Mouse (Mus musculus) adrenal gland, postnatal 10 days (tissue): ENCODE results near the gene Olfr551. TPM values are rescaled to one million over a fixed set of nuclear protein-coding genes. Genes with fewer than 3 reads are reported as not detected.
A peak's percentile ranks its signal among the peaks of the same experiment; 100 is the strongest.
"Not testable (repeated sequence)": the region's sequence is repeated elsewhere in the genome, so short reads cannot be mapped to it uniquely, and the experiment has no call there.

ENCODE experiments used
- DNase-seq: peaks from one replicate; pipeline ENCODE4 v3.0.0; 2021; ENCODE audit warnings: mixed read lengths
- long read RNA-seq, 2 experiments: library from polyadenylated mRNA; stranded (forward); transcript quantifications; one replicate each; pipeline ENCODE4 v2.0.0; 2021
- total RNA-seq, 2 experiments: library from RNA; stranded (reverse); gene quantifications; 2 replicates each; pipeline ENCODE4 v1.2.3; 2021

Olfr551 gene
- not detected for total RNA-seq
- long read RNA-seq, experiment 1 = 0 reads
- long read RNA-seq, experiment 2 = 0 reads

DNA sequence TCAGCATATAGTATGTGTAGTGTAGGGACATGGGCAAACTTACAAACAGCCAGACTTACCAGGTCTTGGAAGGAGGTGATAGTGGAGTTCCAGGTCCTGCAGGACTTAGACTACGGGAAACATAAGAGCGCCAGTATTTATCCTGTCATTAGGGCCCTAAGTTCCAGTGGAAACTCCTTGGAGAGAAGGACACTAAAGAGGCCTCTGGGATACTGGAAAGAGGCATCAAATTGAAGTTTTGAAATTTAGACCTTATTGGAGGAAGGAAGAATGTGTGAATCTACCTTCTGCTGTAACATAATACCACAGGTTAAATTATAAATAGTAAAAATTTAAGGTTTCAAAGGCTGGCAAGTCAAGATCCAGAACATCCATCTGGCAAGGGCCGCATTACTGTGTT, at the start of gene Olfr551:
TSS of gene Olfr551 (minus strand) at position 101 of the 400 bp plus-strand sequence.
- no peak for DNase-seq

DNA sequence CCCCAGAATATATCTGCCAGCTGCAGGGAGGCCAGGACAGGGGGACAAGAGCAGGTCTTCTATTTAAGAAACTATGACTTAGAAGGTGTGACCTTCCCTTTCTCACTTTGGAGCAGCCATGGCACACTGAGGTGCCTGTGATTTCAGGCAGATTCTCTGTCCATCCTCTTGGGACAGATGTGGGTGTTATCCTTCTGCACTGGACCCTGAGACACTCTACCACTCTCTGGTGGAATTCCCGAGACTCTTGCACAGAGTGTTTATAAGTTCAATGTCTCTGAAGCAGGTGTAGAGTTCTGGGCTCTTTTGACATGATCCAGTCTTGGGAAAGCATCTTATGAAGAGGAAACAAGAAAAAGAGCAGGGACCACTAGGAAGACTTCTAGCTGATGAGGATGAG, 46.4 kb upstream of the Olfr551 start, which contains the start of gene Olfr554:
TSS of gene Olfr554 (plus strand) at position 301 of the 400 bp plus-strand sequence.
- no peak for DNase-seq

DNA sequence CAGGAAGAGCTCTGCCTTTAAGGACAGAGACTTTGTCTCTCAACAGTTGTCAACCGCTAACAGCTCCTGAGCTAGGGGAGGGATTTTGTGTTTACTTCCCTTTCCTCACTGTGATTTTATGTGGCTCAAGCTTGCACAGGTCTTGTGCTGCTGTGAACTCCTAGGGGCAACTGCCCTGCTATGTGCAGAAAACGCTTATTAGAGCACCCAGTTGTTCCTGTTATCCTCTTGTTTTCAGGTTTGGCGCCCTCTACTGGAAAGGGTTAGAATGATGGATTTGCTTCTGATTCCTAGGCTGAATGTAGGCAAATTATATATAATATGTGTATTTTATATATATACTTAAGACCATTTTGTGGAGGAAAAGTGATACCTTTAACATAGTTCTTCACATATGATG, 45.0 kb upstream of the Olfr551 start:
- DNase-seq = peak; percentile 64

DNA sequence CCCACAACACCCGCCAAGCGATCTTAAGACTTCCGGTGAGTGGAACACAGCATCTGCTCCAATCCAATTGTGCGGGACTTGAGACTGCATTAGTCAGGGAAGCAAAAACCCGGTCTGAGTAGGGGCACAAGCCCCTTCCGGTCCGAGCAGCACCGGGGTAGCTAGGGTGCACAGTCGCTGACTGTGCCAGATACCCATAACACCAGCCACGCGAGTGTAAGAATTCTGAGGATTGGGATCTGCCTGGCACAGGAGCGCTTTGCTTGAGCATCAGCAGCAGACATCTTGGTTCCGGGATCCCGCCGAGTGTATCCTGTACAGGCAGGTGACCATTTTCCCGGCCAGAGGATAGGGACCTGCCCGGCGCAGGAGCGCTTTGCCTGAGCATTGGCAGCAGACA, 28.7 kb upstream of the Olfr551 start:
- not testable (repeated sequence) for DNase-seq

DNA sequence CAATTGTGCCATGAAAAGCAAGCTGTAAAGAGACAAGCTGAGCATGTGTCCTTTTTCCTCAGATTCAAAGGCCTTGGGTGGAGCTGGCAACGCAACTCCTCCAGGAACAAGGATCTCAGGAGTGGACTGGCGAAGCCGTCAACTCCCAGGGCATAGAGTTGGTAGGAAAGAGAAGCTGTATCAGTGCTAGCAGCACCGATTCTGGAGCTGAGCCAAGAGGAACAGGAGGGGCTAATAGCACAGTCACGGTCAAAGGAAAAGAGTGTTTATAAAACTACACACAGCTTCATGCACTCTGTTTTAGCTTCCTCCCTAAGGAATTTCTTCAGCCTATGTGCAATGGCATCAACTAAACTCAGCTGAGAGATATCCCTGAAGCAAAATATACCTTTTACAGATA, 27.9 kb upstream of the Olfr551 start:
- peak; percentile 7 for DNase-seq

DNA sequence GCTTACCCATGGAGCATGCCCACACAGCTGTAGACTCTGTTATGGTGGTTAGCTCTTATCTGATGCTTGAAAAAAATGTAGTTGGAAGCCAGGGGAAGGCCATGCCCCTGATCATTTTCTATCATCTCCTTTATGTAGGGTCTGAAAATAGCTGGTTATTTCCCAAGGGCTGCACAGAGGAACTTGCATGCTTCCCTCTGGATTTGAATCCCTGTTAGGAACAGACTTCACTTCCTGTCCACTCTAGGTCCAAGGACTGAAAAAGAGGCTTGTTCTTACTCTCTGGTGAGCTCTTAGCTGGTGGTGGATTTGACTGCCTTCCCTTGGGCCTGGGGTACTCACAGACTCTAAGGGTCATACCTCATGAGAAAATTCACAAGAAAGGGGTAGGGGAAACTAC, 26.4 kb upstream of the Olfr551 start, which contains the start of gene Olfr553:
TSS of gene Olfr553 (minus strand) at position 101 of the 400 bp plus-strand sequence.
- no peak for DNase-seq

DNA sequence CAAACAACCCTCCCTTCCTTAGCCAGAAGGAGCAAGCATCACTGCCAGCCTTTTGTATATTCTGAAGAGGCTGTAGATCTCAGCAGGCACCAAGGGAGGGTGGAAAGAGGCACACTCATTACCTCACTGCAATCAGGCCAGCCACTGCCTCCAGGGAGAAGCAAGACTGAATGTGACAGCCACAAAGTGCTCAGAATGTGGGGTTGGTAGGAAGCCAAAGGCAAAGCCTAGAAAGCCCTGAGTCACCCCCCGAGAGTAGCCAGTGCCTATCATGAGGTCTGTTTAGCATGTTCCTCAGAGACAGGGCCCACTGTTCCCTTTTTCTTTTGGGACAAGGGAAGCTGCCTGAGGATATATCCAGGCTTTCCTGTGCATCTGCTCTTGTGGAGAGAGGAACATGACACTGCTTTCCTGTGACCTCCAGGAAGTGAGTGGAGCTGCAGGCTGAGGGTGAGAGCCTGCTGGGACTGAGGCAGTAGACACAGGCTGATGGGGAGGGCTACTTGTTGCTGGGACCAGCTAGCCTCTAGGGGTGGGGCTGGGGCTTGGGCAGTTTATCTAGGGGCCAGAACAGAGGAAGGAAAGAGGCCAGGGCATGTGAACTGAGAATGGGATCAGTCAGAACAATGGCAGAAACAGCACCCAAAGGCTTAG, 5.8 kb upstream of the Olfr551 start, which contains the start of gene Olfr552:
TSS of gene Olfr552 (plus strand) at position 393 of the 654 bp plus-strand sequence.
- no peak for DNase-seq

DNA sequence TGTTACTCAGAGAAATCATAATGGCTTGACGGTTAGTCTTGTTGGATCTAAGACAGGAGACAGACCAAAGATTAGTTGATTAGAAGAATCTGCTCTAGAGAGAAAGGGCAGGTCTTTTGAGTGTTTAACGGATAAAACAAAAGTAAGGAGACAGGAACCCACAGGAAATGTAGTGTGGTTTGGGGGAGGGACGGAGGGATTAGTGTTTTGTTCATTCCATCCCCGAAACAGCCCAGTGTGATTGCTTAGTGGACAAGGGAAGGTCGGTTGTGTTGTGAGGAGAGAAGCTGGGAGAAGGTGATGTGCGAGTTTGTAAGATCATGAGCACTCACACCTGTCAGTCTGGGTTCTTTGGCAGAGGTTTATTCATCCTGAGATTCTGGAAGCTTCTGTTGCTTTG, 15.7 kb downstream of the Olfr551 start:
- DNase-seq = no peak

DNA sequence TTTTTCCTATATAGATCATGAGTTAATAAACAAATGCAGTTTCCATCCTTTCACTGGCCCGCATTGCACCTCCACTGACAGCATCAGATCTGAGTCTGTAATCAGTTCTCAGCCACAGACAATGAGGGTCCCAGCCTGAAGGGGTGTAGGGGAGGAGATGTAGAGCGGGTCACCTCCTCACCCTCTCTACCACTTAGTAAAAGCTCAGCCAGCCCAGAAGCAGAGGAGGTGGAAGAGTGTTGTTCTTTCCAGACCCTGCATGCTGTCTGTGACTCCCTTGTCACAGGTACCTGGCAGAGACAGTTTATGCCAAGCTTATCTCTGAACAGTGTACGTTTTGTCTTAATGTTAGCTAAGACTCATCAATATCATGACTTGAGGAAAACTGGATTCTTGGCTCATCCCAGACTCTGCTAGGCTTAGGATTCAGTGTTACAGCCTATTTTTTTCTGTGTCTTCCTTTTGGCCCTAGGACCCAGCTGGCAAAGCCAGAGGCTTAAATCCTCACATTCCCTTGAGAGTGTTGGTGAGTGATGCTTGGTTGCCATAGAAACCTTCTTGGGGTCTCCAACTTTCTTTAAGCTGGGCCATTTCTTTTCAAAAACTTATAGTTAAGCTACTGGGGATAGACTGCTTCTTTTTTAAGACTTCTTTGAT, 18.4 kb downstream of the Olfr551 start:
- no peak for DNase-seq

DNA sequence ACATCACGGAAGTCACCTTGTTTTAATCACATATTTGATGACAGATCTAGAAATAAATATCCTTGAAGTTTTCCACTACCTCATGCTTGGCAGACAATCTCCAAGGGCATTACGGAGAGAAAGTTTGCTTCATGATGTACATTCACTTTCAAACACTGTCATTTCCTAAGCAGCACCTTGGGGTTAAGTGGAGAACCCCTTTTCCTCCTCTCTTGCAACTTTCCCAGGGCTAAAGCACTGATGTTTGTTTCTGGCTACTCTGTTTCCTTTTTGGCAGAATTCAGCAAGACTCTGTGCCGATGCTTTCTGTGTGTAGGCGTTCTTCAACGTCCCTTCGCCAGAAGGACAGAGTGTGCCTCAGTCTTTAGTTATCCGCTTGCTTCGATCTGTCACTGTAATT, 20.5 kb downstream of the Olfr551 start, which contains the start of gene Olfr550:
TSS of gene Olfr550 (plus strand) at position 301 of the 400 bp plus-strand sequence.
- no peak for DNase-seq

DNA sequence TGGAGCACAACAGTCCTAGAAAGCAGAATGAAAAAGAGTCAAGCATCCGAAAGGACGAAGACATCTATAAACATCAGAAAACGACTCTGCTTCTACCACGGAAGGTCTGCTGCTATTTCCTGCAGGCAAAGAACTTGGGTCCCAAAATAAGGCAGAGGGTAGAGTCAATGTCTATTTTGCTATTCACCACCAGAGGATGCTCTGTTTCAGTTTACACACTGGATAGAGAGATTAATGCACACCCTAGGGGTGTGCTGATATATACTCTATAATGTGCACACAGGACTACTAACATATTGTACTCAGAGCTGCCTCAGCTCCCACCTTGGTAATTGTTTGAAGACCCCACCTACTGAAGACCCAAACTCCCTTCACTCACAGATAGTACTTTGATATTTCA, 25.5 kb downstream of the Olfr551 start:
- no peak for DNase-seq

DNA sequence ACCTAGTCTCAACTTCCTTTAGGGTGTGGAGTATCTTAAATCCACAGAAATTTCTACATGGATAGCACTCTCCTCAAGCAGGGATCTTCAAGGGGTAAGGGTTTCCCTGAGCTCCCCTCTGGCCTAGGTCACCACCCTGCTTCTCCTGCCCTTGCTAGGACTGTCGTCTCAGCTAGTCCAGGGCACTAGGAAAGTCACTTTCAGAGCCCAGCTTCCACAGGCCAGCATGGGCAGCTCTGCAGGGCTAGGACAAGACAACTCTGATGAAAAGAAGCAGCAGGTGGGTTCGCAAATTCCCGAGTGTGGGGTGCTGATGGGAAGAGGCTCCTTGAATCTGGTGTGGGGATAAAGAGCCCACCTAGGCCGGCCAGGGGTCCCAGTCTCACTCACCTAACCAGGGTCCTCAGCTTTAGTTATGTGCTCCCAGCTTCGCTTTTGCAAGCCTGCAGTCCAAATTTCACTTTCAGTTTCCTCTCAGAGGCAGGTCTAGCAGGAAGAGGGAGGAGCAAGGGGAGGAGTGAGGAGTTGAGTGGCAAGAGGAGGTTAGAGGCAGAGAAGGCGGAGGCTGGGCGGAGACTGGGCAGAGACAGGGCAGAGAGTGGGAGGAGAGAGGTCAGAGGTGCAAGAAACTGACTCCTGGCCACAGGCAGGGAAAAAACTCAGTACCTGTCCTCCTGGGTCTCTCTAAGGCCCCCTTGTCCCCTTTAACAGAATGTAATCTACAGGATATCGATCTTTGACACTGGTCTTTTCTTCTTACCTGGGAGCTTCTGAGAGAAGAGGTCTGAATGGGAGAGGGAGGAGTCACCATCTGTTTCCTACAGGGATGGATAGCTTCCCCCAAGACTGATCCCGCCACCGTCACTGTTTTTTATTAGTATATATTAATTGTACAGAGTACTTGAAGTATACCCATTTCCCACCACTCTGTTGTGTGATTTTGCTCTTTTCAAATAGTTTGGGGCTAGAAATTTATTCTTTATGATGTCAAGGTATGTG, 26.4 kb downstream of the Olfr551 start, which contains the start of gene Trim21:
TSS of gene Trim21 (minus strand) at position 488 of the 999 bp plus-strand sequence.
- peak; percentile 93 for DNase-seq

DNA sequence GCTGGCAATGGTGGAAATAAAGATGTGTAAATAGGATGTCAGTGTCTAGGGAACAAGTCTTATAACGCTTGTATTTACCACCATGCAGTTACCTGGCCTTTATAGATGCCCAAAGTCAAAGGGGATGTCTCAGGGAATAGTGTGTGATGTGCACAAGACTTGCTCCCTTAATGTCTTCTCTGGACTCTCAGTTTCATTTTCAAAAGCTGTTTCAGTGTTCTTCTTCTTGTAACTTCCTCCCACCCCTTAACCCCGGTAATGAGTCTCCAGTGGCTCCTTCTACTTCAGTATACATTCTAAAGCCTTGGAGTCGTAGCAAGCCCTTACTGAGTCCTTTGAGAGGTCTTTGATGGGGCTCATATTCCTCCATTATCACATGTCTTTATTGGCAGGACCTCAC, 38.4 kb downstream of the Olfr551 start:
- DNase-seq = no peak

DNA sequence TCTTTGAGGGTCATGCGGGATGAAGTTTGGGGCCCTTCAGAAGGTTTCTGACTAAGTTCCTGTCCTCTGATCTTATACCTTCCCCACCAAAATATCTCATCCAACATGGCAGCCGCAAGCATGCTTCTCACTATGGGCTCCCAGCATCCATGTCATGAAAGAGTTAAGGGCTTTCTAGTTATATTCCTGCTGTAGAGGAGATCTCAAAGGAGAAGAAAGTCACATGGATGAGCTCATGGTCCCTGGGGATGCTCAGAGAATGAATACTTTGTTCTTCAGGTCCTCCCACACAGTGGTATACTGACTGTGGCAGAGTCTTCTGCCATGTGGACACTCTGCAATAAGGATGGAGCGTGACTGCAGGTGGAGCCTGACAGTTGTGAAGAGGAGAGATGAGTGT, 42.1 kb downstream of the Olfr551 start, which contains the start of gene Olfr549:
TSS of gene Olfr549 (plus strand) at position 301 of the 400 bp plus-strand sequence.
- DNase-seq = no peak

DNA sequence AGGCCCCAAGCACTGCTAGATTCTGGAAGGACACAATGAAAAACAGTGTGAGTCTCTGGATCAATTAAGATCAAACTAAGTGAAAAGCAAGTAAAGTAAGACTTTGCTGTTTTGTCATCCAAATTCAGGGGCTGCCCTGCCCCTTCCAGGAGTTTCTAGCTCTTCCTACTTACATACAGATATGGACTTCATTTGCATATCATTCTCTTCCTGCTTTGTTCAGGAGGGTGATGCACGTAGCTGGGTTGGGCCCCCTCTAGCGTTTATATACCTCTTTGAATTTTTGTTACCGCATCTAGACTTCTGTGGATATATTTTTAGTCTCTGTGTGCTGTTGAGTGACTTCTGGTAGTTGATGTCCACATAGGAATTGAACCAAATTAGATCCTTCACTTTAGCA, 50.4 kb downstream of the Olfr551 start:
- no peak for DNase-seq

DNA sequence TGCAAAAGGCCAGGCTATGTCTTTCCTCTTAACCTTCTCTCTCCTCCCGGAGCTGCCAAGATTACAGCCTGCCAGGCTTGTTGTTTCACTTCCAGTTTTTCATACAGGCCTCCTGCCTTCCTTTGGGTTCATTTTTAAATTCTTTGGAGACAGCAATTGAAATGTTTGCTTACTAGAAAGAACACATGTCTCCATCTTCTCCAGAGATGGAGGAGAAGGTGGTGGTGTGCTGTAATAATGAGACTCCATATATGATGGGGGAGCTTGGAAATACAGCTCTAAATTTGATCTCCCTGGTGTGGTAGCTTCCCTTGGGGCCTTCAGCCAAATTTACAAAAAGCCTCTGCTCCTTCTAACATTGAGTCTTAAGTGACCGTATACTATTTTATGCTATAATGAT, 51.1 kb downstream of the Olfr551 start, which contains the start of gene Olfr548-ps1:
TSS of gene Olfr548-ps1 (plus strand) at position 301 of the 400 bp plus-strand sequence.
- no peak for DNase-seq

DNA sequence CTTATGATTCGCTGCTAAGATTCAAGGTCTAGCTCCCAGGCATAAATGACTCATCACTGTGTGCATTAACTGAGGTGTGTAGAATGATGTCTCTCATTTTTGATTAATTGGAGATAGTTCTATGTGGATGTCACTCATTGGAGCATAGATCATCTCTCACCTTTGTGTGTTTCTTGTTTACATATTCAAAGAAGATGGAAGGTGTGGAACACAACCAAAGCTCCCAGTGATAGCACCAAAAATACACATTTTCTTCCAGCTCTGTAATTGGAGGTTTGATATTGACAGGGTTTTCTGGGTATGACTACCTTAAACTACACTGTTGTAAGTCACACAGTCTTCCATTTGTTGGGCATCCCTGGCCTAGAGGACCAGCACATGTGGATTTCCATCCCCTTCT, 57.2 kb downstream of the Olfr551 start, which contains the start of gene Olfr547:
TSS of gene Olfr547 (plus strand) at position 301 of the 400 bp plus-strand sequence.
- no peak for DNase-seq
